Mouse (Mus musculus) heart, postnatal 14 days (tissue): ENCODE measurements around the gene Lmbr1l. TPM values are rescaled to one million over a fixed set of nuclear protein-coding genes. Genes with fewer than 3 reads are reported as not detected.
"Not testable (repeated sequence)": the region's sequence is repeated elsewhere in the genome, so short reads cannot be mapped to it uniquely, and the experiment has no call there.

Experiments used
- DNase-seq, 2 experiments: peaks; one replicate each; pipeline ENCODE4 v3.0.0; 2021 to 2022
- intact Hi-C: fragments of 180-260 bp; cut with DNase I; formaldehyde crosslinking; loops from one replicate; pipeline ENCODE4 v1.15.1; 2025
- total RNA-seq, 2 experiments: library from RNA; stranded (reverse); gene quantifications; 2 replicates each; pipeline ENCODE4 v1.2.3; 2021

Lmbr1l gene
- total RNA-seq, 2 experiments from 2014 or later: 13.6 to 13.7 TPM

DNA sequence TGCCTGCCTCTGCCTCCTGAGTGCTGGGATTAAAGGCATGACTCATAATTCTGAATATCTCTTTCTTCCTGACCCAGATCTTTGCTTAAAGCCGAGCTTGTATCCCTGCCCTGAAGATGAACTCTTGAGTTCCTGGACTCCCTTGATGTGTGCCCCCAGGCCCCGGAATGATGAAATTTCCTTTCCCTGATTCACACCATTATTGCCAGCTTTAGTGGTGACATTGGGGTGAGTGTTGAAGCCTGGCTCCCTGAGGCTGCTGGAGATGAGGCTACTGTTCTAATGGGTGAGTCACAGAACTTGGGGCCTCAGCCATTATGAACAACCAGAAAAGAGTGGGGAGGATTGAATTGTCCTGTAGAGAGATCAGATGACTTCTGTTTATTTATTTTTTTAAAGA is 23.5 kb upstream of the Lmbr1l start:
- no peak for DNase-seq
- intact Hi-C loops: no loop called here

DNA sequence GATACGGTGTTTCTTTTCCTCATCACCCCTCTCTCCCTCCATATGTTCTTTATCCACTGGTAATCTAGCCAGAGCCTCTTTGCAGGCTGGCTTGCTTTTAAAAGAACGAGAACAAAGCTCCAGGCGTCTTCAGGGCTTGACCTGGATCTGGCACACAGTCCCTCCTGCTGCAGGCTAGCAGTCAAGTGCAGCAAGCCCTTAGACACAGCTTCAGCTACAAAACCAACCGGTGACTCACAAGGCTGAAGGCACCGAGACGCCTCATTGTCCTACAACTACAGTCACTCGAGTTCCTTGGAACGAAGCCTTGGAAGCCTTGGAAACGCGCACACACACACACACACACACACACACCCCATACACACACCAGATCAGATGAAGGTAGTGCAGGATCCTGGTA is 22.8 kb upstream of the Lmbr1l start:
- intact Hi-C loops: no loop called here
- DNase-seq: no peak

DNA sequence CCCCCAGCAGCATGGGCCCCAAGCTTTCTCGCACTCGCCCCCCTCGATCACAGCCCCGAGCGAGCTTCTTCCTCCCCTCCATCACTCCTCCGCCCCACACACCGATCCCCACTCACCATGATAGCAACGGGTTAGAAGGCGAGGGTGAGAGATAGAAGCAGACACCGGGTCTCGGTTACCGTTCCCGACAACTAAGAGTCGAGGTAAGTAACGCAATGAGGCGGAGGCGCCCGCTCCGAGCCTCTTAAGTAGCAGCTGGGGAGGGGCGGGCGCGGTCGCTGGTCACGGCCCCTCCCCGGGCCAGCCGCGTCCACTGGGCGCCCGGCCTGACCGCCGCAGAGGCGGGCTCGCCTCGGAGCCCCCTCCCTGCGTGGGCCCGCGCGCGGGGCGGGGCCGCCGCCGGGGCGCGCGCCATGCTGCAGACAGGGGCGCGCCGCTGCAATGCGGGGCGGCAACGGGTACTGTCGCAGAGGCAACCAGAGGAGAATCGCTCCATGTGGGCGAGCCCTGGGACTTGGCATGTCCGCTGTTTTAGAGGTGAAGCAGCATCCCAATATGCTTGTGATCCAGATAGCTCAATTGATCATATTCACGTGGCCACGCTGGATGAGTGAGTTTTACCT is 16.3 kb upstream of the Lmbr1l start, which contains the start of gene Tuba1b:
Tuba1b (minus strand) TSS at position 349 of the 623 bp plus-strand sequence.
- intact Hi-C loops: loop anchor here (1.0 to 2.0 kb wide), 2 partner anchors 19 to 58 kb away; partner anchors contain the start of genes Gm49450 and Tuba1a
- DNase-seq: peak; percentile 95 to 96

DNA sequence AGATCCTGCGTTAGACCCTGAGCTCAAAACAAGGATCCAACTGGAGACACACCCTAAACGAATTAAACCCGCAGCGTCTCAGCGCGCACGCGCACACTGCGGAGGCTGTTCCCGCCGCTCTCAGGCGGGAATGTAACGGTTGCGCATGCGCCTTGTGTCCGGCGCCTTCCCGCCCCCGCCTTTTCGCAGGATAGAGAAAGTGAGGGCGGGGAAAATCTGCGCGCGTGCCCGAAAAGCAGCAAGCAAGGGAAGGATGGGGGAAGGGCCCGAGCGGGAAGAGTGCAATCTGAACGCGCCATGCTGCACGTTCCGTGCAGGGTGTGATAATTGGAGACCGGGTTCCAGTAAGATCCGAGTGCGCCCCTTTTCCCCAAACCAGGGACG is 15.8 kb upstream of the Lmbr1l start:
- intact Hi-C loops: loop anchor here (1.0 to 2.0 kb wide), 2 partner anchors 19 to 59 kb away; partner anchors contain the start of genes Gm49450 and Tuba1a
- peak; percentile 96 for DNase-seq

DNA sequence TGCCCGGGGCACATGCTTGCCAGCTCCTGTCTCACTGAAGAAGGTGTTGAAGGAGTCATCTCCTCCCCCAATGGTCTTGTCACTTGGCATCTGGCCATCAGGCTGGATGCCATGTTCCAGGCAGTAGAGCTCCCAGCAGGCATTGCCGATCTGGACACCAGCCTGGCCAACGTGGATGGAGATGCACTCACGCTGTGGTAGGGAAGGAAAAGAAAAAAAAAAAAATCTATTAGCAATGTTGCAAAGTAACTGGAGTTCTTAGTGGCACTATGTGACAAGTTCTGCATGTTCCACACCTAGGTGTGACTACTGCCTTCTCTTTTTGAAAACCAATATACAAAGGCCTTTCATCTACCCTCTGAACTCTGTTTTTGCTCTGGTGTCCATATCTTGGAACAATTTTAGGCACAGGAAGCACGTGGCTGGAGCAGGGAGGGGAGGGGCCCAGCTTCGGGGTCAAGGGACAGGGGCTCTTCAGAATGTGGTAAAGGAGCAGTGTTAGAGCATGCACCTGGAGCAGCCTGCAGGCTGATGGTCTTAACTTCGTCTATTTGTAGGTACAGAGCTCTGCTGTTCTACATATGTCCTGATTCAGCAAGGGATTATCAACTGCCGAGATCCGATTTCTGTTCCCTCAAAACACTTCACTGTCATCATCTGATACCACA is 15.1 kb upstream of the Lmbr1l start:
- intact Hi-C loops, DNase-seq: not testable (repeated sequence)

DNA sequence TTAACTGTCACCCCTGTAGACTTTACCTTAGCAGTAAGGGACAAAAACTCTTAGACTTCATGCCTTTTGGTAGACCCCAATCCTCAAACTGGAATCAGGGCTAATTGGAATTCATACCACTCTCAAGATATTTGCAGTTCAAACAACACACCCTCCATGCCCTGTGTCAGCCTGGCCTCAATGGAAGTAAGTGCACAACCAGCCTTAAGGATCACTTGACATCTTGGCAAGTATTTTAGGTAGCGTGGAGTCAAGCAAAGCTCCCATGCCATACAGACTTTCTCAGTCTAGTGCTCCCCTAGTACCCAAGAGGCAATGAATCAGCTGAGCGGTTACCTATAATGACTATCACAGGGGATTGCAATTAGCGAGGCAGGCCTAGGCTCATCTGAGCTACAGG is 13.0 kb upstream of the Lmbr1l start:
- intact Hi-C loops: no loop called here
- DNase-seq: no peak

DNA sequence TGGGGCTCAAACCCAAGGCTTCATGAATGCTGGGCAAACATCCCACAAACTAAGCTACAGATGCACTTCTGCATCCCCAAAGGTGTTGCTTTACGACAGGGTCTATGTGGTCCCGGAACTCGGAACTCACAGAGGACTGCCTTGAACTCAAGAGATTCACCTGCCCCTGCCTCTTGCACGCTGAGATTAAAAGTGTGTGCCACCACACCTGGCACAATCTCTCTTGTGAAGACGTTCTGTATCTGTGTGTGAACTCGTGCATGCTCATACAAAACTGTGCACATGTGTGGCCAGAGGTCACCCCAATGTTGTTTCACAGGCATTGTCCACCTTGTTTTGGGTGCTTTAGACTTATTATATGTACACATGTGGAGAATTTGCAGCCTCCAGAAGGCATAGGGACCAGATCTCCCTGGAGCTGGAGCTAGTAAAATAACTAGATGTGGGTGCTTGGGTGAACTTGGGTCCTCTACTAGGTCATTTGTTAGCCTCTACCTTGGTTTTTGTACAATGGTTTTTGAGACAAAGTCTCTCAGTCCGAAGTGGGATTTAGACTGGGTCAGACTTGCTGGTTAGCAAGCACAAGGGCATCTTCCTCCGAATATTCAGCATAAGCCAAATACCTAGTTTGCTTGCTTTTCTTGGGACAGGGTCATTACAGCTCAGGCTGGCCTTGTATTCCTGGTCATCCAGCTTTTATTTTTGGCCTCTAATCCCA is 12.1 kb upstream of the Lmbr1l start:
- no peak for DNase-seq
- intact Hi-C loops: no loop called here

DNA sequence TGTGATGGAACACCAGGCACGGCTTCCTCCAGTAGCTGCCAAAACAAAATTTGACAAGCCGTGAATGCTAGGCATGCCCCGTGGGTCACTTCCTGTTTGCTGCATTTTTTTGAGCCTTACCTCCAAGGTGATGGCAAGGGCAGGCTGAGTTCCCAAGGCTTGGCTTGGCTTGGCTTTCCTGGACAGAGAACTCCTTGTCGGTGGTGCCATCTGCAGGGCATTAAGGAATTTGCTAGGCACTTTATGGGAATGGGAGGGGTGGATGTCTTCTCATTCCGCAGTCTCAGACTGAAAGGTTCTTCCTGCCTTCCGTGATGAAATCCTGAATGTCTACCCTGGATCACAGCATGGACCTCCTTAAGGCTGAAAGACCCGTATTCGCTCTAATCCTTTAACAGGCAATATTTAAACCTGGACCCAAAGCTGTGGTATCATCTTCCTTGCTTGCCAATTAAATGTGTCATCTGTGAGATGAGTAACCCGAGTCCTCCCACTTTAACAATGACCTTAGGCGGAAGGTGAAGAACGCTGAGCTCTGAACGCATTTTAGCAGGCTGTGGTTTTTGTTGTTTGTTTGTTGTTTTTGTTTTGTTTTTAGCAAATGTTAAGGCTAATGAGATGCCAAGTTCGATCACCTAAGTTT is 10.7 kb upstream of the Lmbr1l start:
- intact Hi-C loops: loop anchor here (1.0 to 2.0 kb wide), 3 partner anchors 36 to 66 kb away; no protein-coding TSS in a partner anchor

DNA sequence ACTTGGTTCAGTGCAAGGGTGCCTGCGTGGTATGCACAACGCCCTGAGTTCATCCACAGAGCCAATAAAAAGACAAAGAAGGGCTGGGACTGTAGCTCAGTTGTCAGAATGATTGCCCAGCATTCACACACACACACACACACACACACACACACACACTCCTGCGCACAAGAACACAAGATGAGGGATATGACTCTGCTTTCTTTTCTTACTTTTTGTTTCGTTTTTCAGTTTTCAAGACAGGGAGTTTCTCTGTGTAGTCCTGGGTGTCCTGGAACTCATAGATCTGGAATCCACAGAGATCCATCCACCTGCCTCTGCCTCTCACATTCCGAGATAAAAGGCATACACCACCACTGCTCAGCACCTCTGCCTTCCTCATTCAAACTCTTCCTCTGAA is 9.5 kb upstream of the Lmbr1l start:
- no peak for DNase-seq
- intact Hi-C loops: no loop called here

More for the DNA sequence above, 10.7 kb upstream of the Lmbr1l start:
- DNase-seq: peak; percentile 66 to 79

DNA sequence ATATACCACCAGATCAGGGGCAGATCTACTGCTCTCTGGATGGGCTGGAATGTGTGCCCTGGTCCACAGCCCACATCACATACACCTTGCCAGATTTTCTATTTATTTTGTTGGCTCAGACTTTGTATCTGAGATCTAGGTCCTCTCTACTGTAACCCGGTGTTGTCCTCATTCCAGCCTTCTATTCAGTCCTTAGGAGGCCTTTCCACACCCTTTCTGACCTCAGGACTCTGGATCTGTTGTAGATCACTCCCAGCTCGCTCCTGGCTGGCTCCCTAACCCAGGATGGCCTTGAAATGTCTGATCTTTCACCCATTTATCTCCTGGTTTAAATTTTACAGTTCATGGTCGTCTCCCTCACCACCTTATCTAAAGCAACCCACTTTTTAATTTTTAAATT is 6.7 kb upstream of the Lmbr1l start:
- DNase-seq: no peak
- intact Hi-C loops: loop anchor here (2.0 kb wide), 1 partner anchor 18 kb away; no protein-coding TSS in a partner anchor

DNA sequence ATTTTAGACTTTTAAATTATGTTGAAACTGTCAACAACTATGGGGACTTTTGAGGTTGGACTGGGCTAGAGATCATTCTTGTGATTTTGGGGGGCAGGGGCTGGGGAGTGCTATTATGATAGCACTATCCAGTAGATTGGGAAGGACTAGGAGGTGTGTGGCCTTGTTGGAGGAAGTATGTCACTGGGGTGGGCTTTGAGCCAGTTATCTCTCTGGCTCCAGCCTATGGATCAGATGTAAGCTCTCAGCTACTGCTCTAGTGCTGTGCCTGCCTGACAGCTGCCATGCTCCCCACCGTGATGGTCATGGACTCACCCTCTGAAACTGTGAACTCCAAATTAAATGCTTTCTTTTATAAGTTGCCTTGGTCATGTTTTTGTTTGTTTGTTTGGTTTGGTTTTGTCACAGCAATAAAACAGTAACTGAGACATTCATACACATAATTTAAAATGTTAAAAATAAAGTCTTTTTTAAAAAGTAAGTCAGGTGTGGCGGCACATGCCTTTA is 5.1 kb upstream of the Lmbr1l start:
- no peak for DNase-seq
- intact Hi-C loops: no loop called here

DNA sequence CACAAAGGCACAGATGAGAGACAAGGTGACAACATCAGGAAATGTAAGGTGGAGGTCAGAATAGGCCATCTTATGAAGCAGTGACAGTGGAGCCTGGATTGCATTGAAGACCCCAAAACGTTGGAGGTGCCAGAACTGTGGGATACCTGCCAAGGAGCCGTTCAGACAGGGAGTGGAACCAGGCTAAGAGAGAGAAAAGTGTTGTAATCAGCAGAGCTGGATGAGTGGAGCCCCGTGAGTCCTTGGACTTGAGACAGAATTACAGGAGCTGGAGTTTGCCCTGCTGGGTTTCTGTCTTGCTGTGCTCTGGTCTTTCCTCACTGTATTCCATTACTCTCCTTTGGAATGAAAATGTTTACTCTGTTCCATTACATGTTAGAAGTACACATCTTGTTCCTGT is 4.5 kb upstream of the Lmbr1l start:
- intact Hi-C loops: no loop called here
- DNase-seq: no peak

DNA sequence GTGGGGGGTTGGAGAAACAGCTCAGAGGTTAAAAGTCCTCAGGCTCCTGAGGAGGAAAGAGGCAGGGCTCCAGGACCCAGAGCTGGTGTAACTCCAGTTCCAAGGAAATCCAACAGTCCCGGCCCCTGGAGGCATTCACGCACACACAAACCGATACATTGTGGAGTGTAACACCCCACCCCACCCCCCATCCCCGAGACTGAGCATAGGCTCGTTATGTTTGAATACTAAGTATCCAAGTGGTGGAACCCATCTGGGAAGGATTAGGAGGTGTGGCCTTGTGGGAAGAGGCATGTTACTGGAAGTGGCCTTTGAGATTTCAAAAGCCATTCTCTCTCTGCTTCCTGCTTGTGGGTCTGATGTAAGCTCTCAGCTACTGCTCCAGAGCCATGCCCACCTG is 3.5 kb upstream of the Lmbr1l start:
- no peak for DNase-seq
- intact Hi-C loops: no loop called here

DNA sequence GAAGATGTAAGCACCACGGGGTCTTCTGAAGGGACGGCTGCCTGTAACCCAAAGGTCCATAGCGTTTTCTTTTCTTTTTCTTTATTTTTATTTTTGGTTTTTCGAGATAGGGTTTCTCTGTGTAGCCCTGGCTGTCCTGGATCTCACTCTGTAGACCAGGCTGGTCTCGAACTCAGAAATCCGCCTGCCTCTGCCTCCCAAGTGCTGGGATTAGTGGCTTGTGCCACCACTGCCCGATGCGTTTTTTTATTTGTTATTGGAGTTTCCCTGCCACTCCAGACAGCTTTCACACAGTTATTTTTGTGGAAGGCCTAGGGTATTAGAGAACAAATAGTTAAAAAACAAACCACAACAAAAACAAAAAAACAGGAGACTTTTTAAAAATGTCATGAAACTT is 466 bp upstream of the Lmbr1l start:
- DNase-seq, intact Hi-C loops: not testable (repeated sequence)

DNA sequence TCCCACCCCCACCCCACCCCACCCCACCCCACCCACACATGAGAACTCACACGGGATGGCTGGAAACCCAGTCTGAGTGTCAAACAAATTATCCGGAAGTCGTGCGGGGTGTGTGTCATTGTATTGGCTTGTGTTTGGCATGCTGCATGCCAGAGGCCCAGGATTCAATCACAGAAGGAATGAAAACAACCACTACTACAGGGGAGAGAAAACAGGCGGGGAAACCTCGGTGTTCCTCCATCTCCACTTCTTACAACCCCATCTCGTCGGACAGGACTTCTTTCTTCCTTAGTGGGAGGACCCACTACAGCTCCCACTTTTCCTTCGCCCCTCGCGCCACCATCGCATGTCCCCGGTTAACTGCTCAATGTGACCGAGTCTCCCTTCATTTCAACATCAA is 940 bp downstream of the Lmbr1l start:
- no peak for DNase-seq
- intact Hi-C loops: no loop called here

DNA sequence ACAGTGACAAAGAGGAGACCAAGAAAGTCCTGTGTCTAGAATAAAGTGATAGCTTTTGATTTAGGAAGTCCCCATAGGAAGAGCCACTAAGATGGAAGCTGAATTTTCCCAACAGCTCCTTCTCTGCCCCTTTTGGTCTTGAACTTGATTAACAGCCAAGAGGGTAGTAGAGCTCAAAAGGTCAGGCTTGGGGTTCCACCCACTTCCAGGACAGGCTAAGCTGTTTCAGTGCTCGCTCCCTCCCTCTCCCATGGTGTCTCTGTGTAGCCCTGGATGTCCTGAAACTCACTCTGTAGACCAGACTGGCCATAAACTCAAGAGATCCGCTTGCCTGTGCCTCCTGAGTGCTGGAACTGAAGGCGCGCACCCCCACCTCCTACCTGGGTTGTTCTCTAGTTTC is 2.0 kb downstream of the Lmbr1l start:
- intact Hi-C loops: no loop called here
- DNase-seq: no peak

DNA sequence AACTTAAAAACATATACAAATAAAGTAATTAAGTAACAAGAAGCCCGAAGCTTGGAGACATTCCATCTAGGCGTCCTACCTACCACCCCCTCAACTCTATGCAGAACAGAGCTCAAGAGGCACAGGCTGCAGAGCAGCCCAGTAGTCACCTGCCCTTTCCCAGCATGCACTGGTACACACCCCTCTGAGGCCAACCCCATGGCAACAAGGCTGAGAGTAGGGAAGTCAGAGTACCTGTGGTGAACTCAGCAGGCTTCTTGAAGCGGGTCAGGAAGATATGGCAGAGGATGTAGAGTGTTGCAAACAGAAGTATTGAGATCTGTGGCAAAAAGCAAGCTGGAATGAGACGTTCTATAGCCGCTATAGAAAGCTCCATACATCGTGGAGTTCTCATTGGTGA is 3.1 kb downstream of the Lmbr1l start:
- intact Hi-C loops: no loop called here

DNA sequence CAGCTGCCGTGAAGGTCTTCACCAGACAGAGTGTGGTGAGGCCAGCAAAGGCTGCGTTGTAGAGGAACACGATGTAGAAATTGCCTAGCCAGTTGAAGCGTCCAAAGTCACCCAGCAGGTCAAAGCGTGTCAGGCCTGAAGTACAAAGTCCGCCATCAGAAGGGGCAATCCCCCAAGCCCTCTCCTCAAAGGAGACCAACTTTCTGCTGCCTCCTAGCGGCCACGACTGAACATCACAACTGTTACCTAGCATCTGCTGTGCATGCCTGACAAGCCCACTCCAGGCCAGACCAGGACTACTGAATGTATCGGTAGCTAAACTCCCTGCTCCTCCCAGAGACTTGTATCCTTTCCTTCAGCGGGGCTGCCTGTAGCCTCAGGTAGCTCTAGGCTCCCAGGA is 13.3 kb downstream of the Lmbr1l start:
- intact Hi-C loops: no loop called here
- peak; percentile 42 to 55 for DNase-seq

More for the DNA sequence above, 3.1 kb downstream of the Lmbr1l start:
- DNase-seq: no peak

DNA sequence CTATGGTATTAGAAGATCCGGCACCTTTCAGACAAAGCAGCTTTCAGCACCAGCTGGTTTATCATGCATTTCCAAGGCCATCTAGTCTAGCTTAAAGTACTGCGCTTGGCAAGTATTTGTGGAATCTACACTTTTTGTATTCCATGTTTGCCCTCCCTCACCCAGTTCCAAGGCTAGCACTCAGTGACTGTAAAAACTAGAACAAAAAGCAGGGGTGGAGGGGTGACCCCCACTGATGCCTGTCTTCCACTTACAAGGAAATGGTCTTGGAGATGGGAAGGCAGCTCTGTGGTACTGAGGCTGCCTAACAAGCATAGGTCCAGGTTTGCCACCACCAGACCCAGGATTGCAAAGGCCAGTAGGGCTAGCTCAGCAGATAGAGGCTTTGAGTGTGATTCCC is 15.4 kb downstream of the Lmbr1l start:
- DNase-seq: no peak
- intact Hi-C loops: loop anchor here (2.0 kb wide), 1 partner anchor 26 kb away; no protein-coding TSS in a partner anchor

DNA sequence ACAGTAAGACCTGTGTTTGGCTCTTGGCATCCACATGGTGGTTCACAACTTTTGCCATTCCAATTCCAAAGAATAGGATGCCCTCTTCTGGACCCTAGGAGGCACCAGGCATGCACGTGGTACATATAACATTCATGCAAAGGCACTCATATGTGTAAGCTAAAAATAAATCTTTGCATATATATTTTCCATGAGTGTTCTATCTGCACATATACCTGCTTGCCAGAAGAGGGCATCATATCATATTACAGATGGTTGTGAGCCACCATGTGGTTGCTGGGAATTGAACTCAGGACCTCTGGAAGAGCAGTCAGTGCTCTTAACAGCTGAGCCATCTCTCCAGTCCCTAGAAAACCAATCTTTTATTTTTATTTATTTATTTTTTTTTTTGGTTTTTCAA is 16.5 kb downstream of the Lmbr1l start:
- DNase-seq: no peak
- intact Hi-C loops: no loop called here
